Mouse (Mus musculus): Measurements from ENCODE around the gene Cr2. TPM values are rescaled to one million over a fixed set of nuclear protein-coding genes. Genes with fewer than 3 reads are reported as not detected.

Gene Cr2
- total and polyA plus RNA-seq, 3 experiments = 0.08 TPM; not detected in 2

GRCm38 (mm10) chr1:195130953-195131674 lies 45.4 kb downstream of the Cr2 start, which contains the start of gene Cr1l:
Cr1l (minus strand) TSS chr1:195131586.
- Histone ChIP-seq H3K4me1 (ENCODE audit: control insufficient read depth in 1 of 2, insufficient read depth in 2 of 2, low read length in 2 of 2) (peaks cover 6% of the 10 kb centered on the region in 2 experiments), H3K4me3 (ENCODE audit: control insufficient read depth in 1 of 2, insufficient read depth in 1 of 2, low read depth in 2 of 2, low read length in 2 of 2) (peak within 1 kb of the TSS; percentile 66 to 90), H3K27me3 (ENCODE audit: control insufficient read depth in 1 of 2, insufficient read depth in 2 of 2, low read length in 2 of 2) (no peaks in the 10 kb centered on the region), H3K27ac (ENCODE audit: control insufficient read depth, low read depth, low read length) (peak within 1 kb of the TSS; percentile 98), H3K9ac (ENCODE audit: control insufficient read depth, low read depth, low read length, poor library complexity, severe bottlenecking) (peak within 1 kb of the TSS; percentile 91), H3K79me2 (ENCODE audit: control insufficient read depth, insufficient read depth, low read length, poor library complexity) (peaks cover 13% of the 10 kb centered on the region), H3K9me3 (replicated peaks; ENCODE audit: insufficient read depth, low read length) (no peaks in the 10 kb centered on the region), H3K36me3 (ENCODE audit: control insufficient read depth in 1 of 2, insufficient read depth in 2 of 2, low read length in 2 of 2) (peaks cover 25 to 35% of the 10 kb centered on the region in 2 experiments)
- DNase-seq (ENCODE audit: low read depth, low spot score) = peak; percentile 97
- TF ChIP-seq CHD2 (IDR thresholded peaks at IDR 0.05; ENCODE audit: low read length) = no peak
- TF ChIP-seq ZMIZ1 (IDR thresholded peaks at IDR 0.05; ENCODE audit: low read depth, low read length) = peak; percentile 74
- TF ChIP-seq MEF2A (IDR thresholded peaks at IDR 0.05; ENCODE audit: extremely low read depth, insufficient replicate concordance, low read depth, low read length, poor library complexity, severe bottlenecking) = no peak
- peak; percentile 47; the same call in 1 of the 2 replicates for TF ChIP-seq TCF12 (IDR thresholded peaks at IDR 0.05; ENCODE audit: low read depth, low read length)
- TF ChIP-seq ELF1 (IDR thresholded peaks at IDR 0.05; ENCODE audit: low read depth, low read length) = peak; percentile 75
- TF ChIP-seq BHLHE40 (IDR thresholded peaks at IDR 0.05; ENCODE audit: borderline replicate concordance, low read depth, low read length) = no peak
- TF ChIP-seq MYB (IDR thresholded peaks at IDR 0.05; ENCODE audit: low read depth, low read length) = no peak
- peak; percentile 57; the same call in 1 of the 2 replicates for TF ChIP-seq E2F4 (IDR thresholded peaks at IDR 0.05; ENCODE audit: borderline replicate concordance, low read depth, low read length)
- peak; percentile 81 for TF ChIP-seq HCFC1 (IDR thresholded peaks at IDR 0.05; ENCODE audit: low read depth, low read length)
- no peak for TF ChIP-seq TAL1 (IDR thresholded peaks at IDR 0.05; ENCODE audit: low read length)
- TF ChIP-seq GABPA (IDR thresholded peaks at IDR 0.05; ENCODE audit: low read depth, low read length) = no peak
- peak; percentile 73 for TF ChIP-seq NELFE (IDR thresholded peaks at IDR 0.05; ENCODE audit: low read depth, low read length)
- TF ChIP-seq UBTF (IDR thresholded peaks at IDR 0.05; ENCODE audit: borderline replicate concordance, insufficient read depth, low read depth, low read length) = peak; percentile 95; the same call in 1 of the 2 replicates
- TF ChIP-seq CTCF (IDR thresholded peaks at IDR 0.05 in 2 of 3, conservative IDR thresholded peaks at IDR 0.05 in 1 of 3; ENCODE audit: control insufficient read depth in 1 of 3, insufficient read depth in 1 of 3, low read depth in 2 of 3, low read length in 3 of 3, poor library complexity in 1 of 3, severe bottlenecking in 1 of 3) = peak in 2 of 3 experiments; percentile 73 to 77; a peak in 5 of 6 replicates
- TF ChIP-seq ETS1 (IDR thresholded peaks at IDR 0.05; ENCODE audit: low read depth, low read length) = peak; percentile 68; the same call in 1 of the 2 replicates
- TF ChIP-seq GATA1 (IDR thresholded peaks at IDR 0.05; ENCODE audit: low read depth, low read length) = peak; percentile 56
- no peak for TF ChIP-seq JUND (IDR thresholded peaks at IDR 0.05; ENCODE audit: low read depth, low read length)
- TF ChIP-seq RAD21 (IDR thresholded peaks at IDR 0.05; ENCODE audit: low read depth, low read length) = peak; percentile 55
- TF ChIP-seq MXI1 (IDR thresholded peaks at IDR 0.05; ENCODE audit: low read depth, low read length) = peak; percentile 96
- TF ChIP-seq RCOR1 (IDR thresholded peaks at IDR 0.05; ENCODE audit: low read depth, low read length) = no peak
- TF ChIP-seq SIN3A (IDR thresholded peaks at IDR 0.05; ENCODE audit: low read length) = peak; percentile 80
- peak; percentile 83; the same call in 1 of the 2 replicates for TF ChIP-seq POLR2AphosphoS2 (IDR thresholded peaks at IDR 0.05; ENCODE audit: low read length)
- peak; percentile 82 for TF ChIP-seq NRF1 (IDR thresholded peaks at IDR 0.05; ENCODE audit: insufficient read depth, low read depth, low read length, poor library complexity, severe bottlenecking)
- TF ChIP-seq USF2 (IDR thresholded peaks at IDR 0.05; ENCODE audit: borderline replicate concordance in 1 of 2, insufficient read depth in 1 of 2, low read depth in 1 of 2, low read length in 2 of 2) = no peak
- TF ChIP-seq SMC3 (IDR thresholded peaks at IDR 0.05; ENCODE audit: low read depth, low read length) = peak; percentile 46
- TF ChIP-seq USF1 (IDR thresholded peaks at IDR 0.05; ENCODE audit: low read depth, low read length) = peak; percentile 11; the same call in 1 of the 2 replicates
- peak; percentile 96 for TF ChIP-seq TBP (IDR thresholded peaks at IDR 0.05; ENCODE audit: low read depth, low read length)
- no peak for TF ChIP-seq MAZ (IDR thresholded peaks at IDR 0.05; ENCODE audit: low read depth, low read length)
- 0 out of 2 replicates have a peak, but pooled peaks have one; percentile 24 for TF ChIP-seq MAFK (IDR thresholded peaks at IDR 0.05; ENCODE audit: borderline replicate concordance, low read depth, low read length)
- TF ChIP-seq ZNF384 (IDR thresholded peaks at IDR 0.05; ENCODE audit: low read depth, low read length) = no peak
- no peak for TF ChIP-seq ZKSCAN1 (IDR thresholded peaks at IDR 0.05; ENCODE audit: low read depth, low read length)
- peak; percentile 42; the same call in 1 of the 2 replicates for TF ChIP-seq ZC3H11A (IDR thresholded peaks at IDR 0.05; ENCODE audit: low read depth, low read length)
- TF ChIP-seq MYC (IDR thresholded peaks at IDR 0.05; ENCODE audit: low read depth, low read length) = peak; percentile 88
- TF ChIP-seq POLR2A (IDR thresholded peaks at IDR 0.05; ENCODE audit: control insufficient read depth in 1 of 2, insufficient read depth in 1 of 2, low read depth in 1 of 2, low read length in 2 of 2, poor library complexity in 1 of 2) = peak; percentile 83 to 95
- peak; percentile 31; the same call in 1 of the 2 replicates for TF ChIP-seq POLR2AphosphoS5 (IDR thresholded peaks at IDR 0.05; ENCODE audit: borderline replicate concordance, low read depth, low read length)

Data from MEL (cell line).